Mouse (Mus musculus): Measurements from ENCODE around the gene Mark1.

DNA sequence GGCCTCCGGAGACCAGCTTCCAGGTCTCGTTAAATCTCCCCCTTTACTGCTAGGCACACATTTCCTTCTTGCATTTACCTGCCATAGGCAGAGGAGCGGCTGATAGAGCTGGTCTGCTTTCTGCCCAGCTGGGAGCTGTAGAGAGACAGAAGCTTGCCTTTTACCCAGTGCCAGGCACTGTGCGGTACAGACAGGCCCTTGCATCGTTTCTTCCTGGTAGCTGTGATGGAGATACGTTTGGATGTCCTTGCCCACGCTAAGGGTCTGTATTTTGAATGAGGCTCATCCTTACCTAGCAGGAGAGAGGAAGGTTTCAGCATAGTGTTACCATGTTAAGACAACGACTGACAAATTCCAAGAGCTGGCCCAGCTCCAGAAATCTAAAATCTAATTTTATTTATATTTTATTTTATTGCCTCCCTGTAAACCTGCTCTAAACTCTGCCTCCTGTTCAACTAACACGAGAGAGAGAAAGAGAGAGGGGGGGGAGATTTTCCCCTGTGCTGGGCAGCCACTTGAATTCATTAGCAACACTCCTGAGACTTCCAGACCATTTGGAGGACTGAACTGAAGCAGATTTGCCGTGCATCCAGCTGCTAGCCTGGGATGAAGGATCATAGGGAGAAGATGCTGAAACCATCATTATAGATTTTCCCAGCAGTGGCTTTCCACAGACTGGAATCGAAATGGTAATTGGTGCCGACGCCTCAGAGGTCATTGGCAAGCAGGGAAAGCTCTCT is 21.2 kb upstream of the Mark1 start:
- TF ChIP-seq CTCF (conservative IDR thresholded peaks at IDR 0.05; ENCODE audit: insufficient read depth, insufficient read length, low read depth, low read length) (no peak), POLR2A (IDR thresholded peaks at IDR 0.05; ENCODE audit: low read depth, low read length) (no peak)
